Mouse (Mus musculus) kidney, adult 2 months (tissue): ENCODE measurements around the gene Ak2. TPM values are rescaled to one million over a fixed set of nuclear protein-coding genes. Genes with fewer than 3 reads are reported as not detected.

Experiments
- DNase-seq: peaks from one replicate; pipeline ENCODE4 v3.0.0; 2021
- H3K27ac ChIP-seq: fragments of 200-500 bp; 2 replicates; pipeline ENCODE4 v1.5.1; 2012; ENCODE audit warnings: low read depth, low read length, control low read depth, inconsistent platforms; ENCODE audit not compliant: insufficient read depth
- H3K27me3 ChIP-seq: fragments of 200-500 bp; replicated peaks from 2 replicates; pipeline ENCODE4 v1.6.1; 2012; ENCODE audit warnings: mild to moderate bottlenecking, moderate library complexity, low read length, inconsistent platforms; ENCODE audit not compliant: control insufficient read depth, insufficient read depth
- H3K36me3 ChIP-seq: fragments of 200-500 bp; 2 replicates; pipeline ENCODE4 v1.6.1; 2012; ENCODE audit warnings: mild to moderate bottlenecking, moderate library complexity, low read length, inconsistent platforms; ENCODE audit not compliant: control insufficient read depth, insufficient read depth
- H3K4me1 ChIP-seq: fragments of 200-500 bp; 2 replicates; pipeline ENCODE4 v1.6.1; 2011; ENCODE audit warnings: low read length; ENCODE audit not compliant: control insufficient read depth, insufficient read depth
- H3K4me3 ChIP-seq: fragments of 200-500 bp; 2 replicates; pipeline ENCODE4 v1.5.1; 2011; ENCODE audit warnings: mild to moderate bottlenecking, low read depth, low read length, control low read depth; ENCODE audit not compliant: insufficient read depth
- CTCF ChIP-seq: fragments of 200-500 bp; conservative IDR thresholded peaks from 2 replicates; pipeline ENCODE4 v1.5.1; 2011; ENCODE audit warnings: low read depth, mild to moderate bottlenecking, control low read depth, low read length, moderate library complexity, mixed read lengths; ENCODE audit not compliant: insufficient read depth, insufficient read length
- POLR2A ChIP-seq: fragments of 200-500 bp; IDR thresholded peaks from one replicate; pipeline ENCODE4 v1.6.1; 2011; ENCODE audit warnings: low read depth, low read length, control low read depth
- WGBS: fragments of 180-500 bp; shearing (Covaris S2); methylation state at CpG from one replicate; pipeline ENCODE4 v1.1.7; 2018; 5-methylcytosine and 5-hydroxymethylcytosine counted together
- polyA plus RNA-seq: library from polyadenylated mRNA; depleted of rRNA; stranded (reverse); fragments of >200 nt; gene quantifications from 2 replicates; pipeline ENCODE4 v1.2.3, GENCODE M21; 2012

Ak2 gene
- polyA plus RNA-seq, 1 experiment, result 110 TPM

- no peak for DNase-seq
- no peak overlapping the region for H3K4me3 ChIP-seq
- no peak overlapping the region for H3K27ac ChIP-seq
- 69% methylated on average over 5 of the region's 5 CpGs for WGBS
- no peaks in the 10 kb centered on the region for H3K27me3 ChIP-seq
- no peaks in the 10 kb centered on the region; the same call in 1 of the 2 replicates for H3K4me1 ChIP-seq
- TF ChIP-seq POLR2A, result no peak
- no peak for TF ChIP-seq CTCF
- H3K36me3 ChIP-seq, result peaks cover 2% of the 10 kb centered on the region; the same call in 1 of the 2 replicates
Observed at GRCm38 (mm10) chr4:129009521-129009920, 17.8 kb downstream of the Ak2 start.

GRCm38 (mm10) chr4:129011604-129012121, 19.9 kb downstream of the Ak2 start:
- peak; percentile 68 for DNase-seq
- H3K36me3 ChIP-seq, result peaks cover 2% of the 10 kb centered on the region; the same call in 1 of the 2 replicates
- H3K27ac ChIP-seq, result 0 out of 2 replicates have a peak overlapping the region, but pooled peaks have one; percentile 13
- no peak for TF ChIP-seq CTCF
- no peak for TF ChIP-seq POLR2A
- H3K27me3 ChIP-seq, result no peaks in the 10 kb centered on the region
- no peaks in the 10 kb centered on the region; the same call in 1 of the 2 replicates for H3K4me1 ChIP-seq
- WGBS, result 32% methylated on average over 15 of the region's 15 CpGs
- H3K4me3 ChIP-seq, result no peak overlapping the region

- DNase-seq, result no peak
- H3K4me3 ChIP-seq, result no peak overlapping the region
- H3K4me1 ChIP-seq, result no peaks in the 10 kb centered on the region; the same call in 1 of the 2 replicates
- H3K36me3 ChIP-seq, result 0 out of 2 replicates have a peak, but pooled peaks cover 2% of the 10 kb centered on the region
- H3K27ac ChIP-seq, result no peak overlapping the region
- WGBS, result 76% methylated on average over 10 of the region's 10 CpGs
- TF ChIP-seq POLR2A (no peak), CTCF (no peak)
- H3K27me3 ChIP-seq, result no peaks in the 10 kb centered on the region
Observed at GRCm38 (mm10) chr4:129013151-129013864, 21.6 kb downstream of the Ak2 start.

DNA sequence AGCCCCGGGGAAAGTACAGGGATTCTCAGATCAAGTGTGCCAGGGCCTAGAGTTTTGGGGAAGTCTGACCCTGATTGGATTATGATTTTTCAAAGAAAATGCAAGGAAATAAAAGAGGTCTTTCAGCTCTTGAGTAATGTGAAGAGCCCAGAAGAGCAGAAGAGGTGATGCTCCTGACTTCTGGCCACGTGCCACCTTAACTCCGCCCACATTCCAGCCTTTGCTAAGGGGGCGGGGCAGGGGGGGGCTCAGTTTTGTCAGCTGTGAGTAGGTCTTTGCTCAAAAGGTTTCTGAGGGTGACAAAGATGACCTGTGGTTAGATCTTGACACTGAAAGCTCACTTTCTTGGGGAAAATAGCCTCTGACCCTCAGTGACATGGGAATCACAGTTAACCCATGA, 24.6 kb downstream of the Ak2 start:
- no peak overlapping the region for H3K27ac ChIP-seq

GRCm38 (mm10) chr4:129017150-129017549, 25.4 kb downstream of the Ak2 start:
- H3K4me3 ChIP-seq, result no peak overlapping the region
- H3K36me3 ChIP-seq, result no peaks in the 10 kb centered on the region
- H3K27ac ChIP-seq, result no peak overlapping the region
- H3K27me3 ChIP-seq, result no peaks in the 10 kb centered on the region
- 0 out of 2 replicates have a peak, but pooled peaks cover 6% of the 10 kb centered on the region for H3K4me1 ChIP-seq
- 84% methylated on average over 10 of the region's 10 CpGs for WGBS
- no peak for TF ChIP-seq CTCF
- no peak for TF ChIP-seq POLR2A
- no peak for DNase-seq

More for the DNA sequence above, 24.6 kb downstream of the Ak2 start:
- Histone ChIP-seq H3K27me3 (no peaks in the 10 kb centered on the region), H3K4me3 (no peak overlapping the region), H3K4me1 (peaks cover 6% of the 10 kb centered on the region; the same call in 1 of the 2 replicates), H3K36me3 (no peaks in the 10 kb centered on the region)
- DNase-seq, result no peak
- WGBS, result 33% methylated on average over 4 of the region's 4 CpGs
- TF ChIP-seq POLR2A (no peak), CTCF (no peak)

GRCm38 (mm10) chr4:129018788-129019435, 27.2 kb downstream of the Ak2 start:
- Histone ChIP-seq H3K27ac (no peak overlapping the region), H3K4me1 (0 out of 2 replicates have a peak, but pooled peaks cover 6% of the 10 kb centered on the region), H3K4me3 (no peak overlapping the region), H3K36me3 (no peaks in the 10 kb centered on the region), H3K27me3 (no peaks in the 10 kb centered on the region)
- DNase-seq, result no peak
- 62% methylated on average over 9 of the region's 9 CpGs for WGBS
- TF ChIP-seq CTCF, result no peak
- no peak for TF ChIP-seq POLR2A

- no peaks in the 10 kb centered on the region for H3K36me3 ChIP-seq
- H3K4me3 ChIP-seq, result no peak overlapping the region
- no peak for DNase-seq
- TF ChIP-seq POLR2A (no peak), CTCF (no peak)
- H3K4me1 ChIP-seq, result peaks cover 9% of the 10 kb centered on the region; the same call in 1 of the 2 replicates
- H3K27me3 ChIP-seq, result no peaks in the 10 kb centered on the region
- no peak overlapping the region for H3K27ac ChIP-seq
- WGBS, result 83% methylated on average over 9 of the region's 9 CpGs
Observed at GRCm38 (mm10) chr4:129019788-129020187, 28.0 kb downstream of the Ak2 start.
